Mouse (Mus musculus) limb, embryonic 10.5 days (tissue): ENCODE results near the gene Srbd1. TPM values are rescaled to one million over a fixed set of nuclear protein-coding genes. Genes with fewer than 3 reads are reported as not detected.
A peak's percentile ranks its signal among the peaks of the same experiment; 100 is the strongest.

Experiments
- DNase-seq: peaks from one replicate; pipeline ENCODE4 v3.0.0-alpha.2; 2017; ENCODE audit warnings: low spot score
- H3K27ac ChIP-seq: fragments of 300-500 bp; sonication (generic); 2 replicates; pipeline ENCODE4 v1.5.1; 2016; ENCODE audit warnings: mild to moderate bottlenecking
- H3K27me3 ChIP-seq: fragments of 300-500 bp; sonication (generic); 2 replicates; pipeline ENCODE4 v1.6.1; 2016; ENCODE audit warnings: low read depth, mild to moderate bottlenecking; ENCODE audit not compliant: poor library complexity, severe bottlenecking
- H3K36me3 ChIP-seq: fragments of 300-500 bp; sonication (generic); 2 replicates; pipeline ENCODE4 v1.6.1; 2016; ENCODE audit warnings: mild to moderate bottlenecking, moderate library complexity
- H3K4me1 ChIP-seq: fragments of 300-500 bp; sonication (generic); 2 replicates; pipeline ENCODE4 v1.6.1; 2016
- H3K4me3 ChIP-seq: fragments of 300-500 bp; sonication (generic); 2 replicates; pipeline ENCODE4 v1.5.1; 2016; ENCODE audit warnings: mild to moderate bottlenecking, moderate library complexity
- H3K9me3 ChIP-seq: fragments of 300-500 bp; sonication (generic); replicated peaks from 2 replicates; pipeline ENCODE4 v1.6.1; 2016; ENCODE audit warnings: mild to moderate bottlenecking
- WGBS: fragments of 180-500 bp; shearing (Covaris S2); methylation state at CpG from one replicate; pipeline ENCODE4 v1.1.7; 2016; 5-methylcytosine and 5-hydroxymethylcytosine counted together
- polyA plus RNA-seq: library from polyadenylated mRNA; unstranded; fragments of >200 nt; fragmentation: Nextera tagmentation; extraction: Ambion mirVana; gene quantifications from 2 replicates; pipeline ENCODE4 v1.2.1, GENCODE M21; 2016

Srbd1 gene
- 22.5 and 24.5 TPM in 2 replicates for polyA plus RNA-seq

DNA sequence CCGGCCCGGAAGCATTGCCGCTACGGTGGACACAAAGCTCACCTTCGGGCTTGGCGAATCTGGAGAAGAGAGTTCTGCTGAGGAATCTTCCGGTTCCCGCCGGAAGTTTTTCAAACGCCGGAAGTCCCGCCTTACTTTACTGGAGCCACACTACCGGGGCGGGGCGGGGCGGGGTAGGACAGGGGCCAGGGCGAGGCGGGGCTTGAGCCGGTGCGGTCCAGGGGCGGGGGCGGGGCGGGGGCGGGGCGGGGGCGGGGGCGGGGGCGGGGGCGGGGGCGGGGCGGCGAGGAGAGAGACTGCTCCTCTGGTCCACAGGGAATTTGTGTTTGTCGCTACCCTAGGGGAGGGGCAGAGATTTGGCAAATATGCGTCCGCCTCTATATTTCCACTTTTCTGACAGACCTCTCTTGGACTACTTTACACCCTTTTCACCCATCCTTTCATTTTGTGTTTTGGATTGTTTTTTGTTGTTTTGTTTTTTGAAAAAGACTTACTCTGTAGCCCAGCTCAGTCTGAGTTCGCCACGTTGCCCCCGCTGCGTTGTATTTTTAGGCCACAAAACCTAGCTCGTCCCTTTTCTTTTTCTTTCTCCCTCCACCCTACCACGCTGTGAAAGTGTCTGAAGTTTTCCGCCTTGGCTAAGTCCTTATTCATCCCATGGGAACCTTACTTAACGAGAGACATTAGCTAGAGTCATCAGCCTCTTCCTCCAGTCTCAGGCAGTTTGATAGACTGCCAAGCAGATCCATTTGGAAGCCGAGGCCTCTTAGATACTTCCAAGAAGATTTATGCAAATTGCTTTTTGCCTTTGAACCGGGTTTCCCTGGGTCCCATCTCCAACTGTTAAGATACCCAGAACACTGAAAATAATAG, at the start of gene Srbd1:
TSS of gene Srbd1 (minus strand) at position 97 of the 873 bp plus-strand sequence.
- peak; percentile 99 for DNase-seq
- H3K4me3 ChIP-seq, result peak within 1 kb of the TSS; percentile 79
- peaks cover 21% of the 10 kb centered on the region for H3K36me3 ChIP-seq
- peak within 1 kb of the TSS; percentile 81 for H3K27ac ChIP-seq
- H3K9me3 ChIP-seq, result no peaks in the 10 kb centered on the region
- WGBS, result 3% methylated on average over 35 of the region's 45 CpGs
- H3K27me3 ChIP-seq, result no peaks in the 10 kb centered on the region
- peaks cover 14% of the 10 kb centered on the region for H3K4me1 ChIP-seq

DNA sequence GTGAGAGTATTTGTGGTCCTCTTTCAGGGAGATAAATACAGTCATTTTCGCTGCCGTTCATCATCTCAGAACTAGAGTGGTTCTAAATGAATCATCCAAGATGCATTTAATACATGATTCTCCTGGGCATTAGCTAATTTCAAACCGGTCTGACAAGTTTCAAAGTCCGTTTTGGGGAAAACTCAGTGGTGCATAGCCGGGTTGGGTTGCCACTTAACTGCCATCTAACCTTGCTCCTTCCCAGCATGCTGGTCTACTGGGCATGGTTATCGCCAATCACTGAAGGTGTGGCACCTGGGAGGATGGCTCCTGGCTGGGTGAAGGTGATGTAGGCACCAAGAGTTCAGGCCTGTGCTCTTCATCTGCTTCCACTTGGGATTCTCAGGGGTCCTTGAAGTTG, 49.0 kb upstream of the Srbd1 start:
- no peaks in the 10 kb centered on the region for H3K27me3 ChIP-seq
- H3K9me3 ChIP-seq, result no peaks in the 10 kb centered on the region
- 89% methylated on average over 6 of the region's 6 CpGs for WGBS
- no peak overlapping the region for H3K27ac ChIP-seq
- no peak for DNase-seq
- H3K36me3 ChIP-seq, result no peaks in the 10 kb centered on the region
- H3K4me1 ChIP-seq, result peaks cover 8% of the 10 kb centered on the region
- H3K4me3 ChIP-seq, result no peak overlapping the region

DNA sequence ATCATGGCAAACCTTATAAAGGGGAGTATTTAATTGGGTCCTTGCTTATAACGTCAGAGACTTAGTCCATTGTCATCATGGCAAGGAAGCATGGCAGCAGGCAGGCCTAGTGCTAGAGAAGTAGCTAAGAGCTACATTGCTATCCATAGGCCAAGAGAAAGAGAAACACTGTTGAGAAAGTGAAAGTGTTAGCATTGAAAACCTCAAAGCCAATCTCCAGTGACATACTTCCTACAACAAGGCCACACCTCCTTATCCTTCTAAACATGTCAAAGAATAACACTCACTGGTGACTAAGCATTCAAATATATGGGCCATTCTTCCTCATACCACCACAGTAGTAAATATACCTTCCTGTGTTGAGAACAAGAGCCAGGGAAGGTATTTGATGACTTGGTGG, 42.8 kb upstream of the Srbd1 start:
- H3K4me1 ChIP-seq, result peaks cover 10% of the 10 kb centered on the region
- no peak overlapping the region for H3K4me3 ChIP-seq
- 95% methylated on average over 1 of the region's 1 CpGs for WGBS
- H3K36me3 ChIP-seq, result no peaks in the 10 kb centered on the region
- H3K9me3 ChIP-seq, result no peaks in the 10 kb centered on the region
- H3K27ac ChIP-seq, result no peak overlapping the region
- H3K27me3 ChIP-seq, result no peaks in the 10 kb centered on the region
- DNase-seq, result no peak

DNA sequence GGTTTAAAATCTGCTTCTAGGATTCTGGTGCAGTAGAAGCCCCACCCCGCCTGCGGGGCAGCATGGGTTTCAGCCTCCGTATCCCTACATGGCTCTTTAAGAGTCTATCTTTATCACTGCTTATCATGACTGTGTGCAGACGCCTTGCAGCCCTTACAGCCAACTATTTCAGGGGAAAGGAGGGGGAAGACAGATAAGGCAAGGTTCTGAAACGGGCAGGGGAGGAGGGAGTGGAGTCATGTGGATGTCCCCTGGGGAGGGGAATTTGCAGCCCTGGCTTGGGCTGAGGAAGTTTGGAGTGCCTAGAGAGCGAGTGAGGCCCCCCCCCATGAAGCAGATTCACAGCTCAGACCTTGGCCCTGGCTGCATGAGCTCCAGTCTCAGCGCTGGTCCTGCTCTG, 40.6 kb upstream of the Srbd1 start:
- H3K27ac ChIP-seq, result no peak overlapping the region
- no peak overlapping the region for H3K4me3 ChIP-seq
- peaks cover 10% of the 10 kb centered on the region for H3K4me1 ChIP-seq
- no peak for DNase-seq
- no peaks in the 10 kb centered on the region for H3K9me3 ChIP-seq
- WGBS, result 30% methylated on average over 7 of the region's 7 CpGs
- no peaks in the 10 kb centered on the region for H3K27me3 ChIP-seq
- no peaks in the 10 kb centered on the region for H3K36me3 ChIP-seq

DNA sequence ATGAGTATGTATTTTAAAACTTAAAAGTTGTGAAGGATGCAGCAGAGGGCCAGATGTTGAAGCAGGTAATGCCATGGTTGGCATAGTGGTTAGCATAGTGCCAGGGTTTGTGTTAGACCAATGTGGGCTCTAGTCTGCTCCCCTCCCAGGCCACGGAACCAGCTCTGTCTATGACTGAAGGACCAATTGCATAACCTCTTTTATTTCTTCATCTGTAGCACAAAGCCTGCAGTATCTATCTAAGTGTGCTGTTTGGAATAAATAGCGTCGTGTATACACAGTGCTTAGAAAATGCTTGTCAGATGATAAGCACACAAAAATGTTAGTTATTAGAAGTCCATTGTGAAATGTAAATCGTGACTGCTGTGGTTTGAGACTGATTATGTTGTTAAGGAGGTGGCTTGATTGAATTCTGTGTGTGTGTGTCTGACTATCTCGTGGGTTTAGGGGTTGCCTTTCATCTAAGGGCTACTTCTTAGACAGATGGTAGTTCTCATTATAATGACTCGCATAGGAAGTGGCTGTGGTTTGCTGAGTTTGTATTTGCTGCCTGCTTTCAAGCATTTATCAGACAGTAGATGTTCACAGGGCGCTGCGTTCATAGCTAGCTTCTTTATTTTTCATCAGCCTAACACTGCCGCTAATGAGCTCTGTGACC, 39.7 kb upstream of the Srbd1 start:
- Histone ChIP-seq H3K27ac (no peak overlapping the region), H3K4me1 (peaks cover 10% of the 10 kb centered on the region), H3K9me3 (no peaks in the 10 kb centered on the region), H3K4me3 (no peak overlapping the region), H3K36me3 (no peaks in the 10 kb centered on the region), H3K27me3 (no peaks in the 10 kb centered on the region)
- 69% methylated on average over 9 of the region's 9 CpGs for WGBS
- DNase-seq, result no peak

DNA sequence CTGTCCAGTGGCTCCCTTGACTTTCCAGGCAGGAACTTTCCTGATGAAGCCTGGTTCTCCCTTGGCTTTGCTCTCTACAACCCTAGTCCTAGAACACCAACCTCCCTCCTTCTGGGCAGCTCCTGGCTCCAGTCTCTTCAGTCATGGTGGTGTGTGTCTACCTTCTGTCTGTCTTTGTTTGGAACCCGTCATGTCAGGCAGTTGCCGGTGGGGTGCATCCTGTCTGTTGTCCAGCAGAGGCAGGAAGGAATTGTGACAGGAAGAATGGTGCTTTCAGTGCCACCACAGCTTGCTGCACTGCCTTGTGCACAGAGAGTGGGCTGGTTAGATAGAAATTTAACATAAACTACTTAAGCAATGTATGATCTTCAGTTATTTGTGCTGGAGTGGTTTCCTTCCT, 38.8 kb upstream of the Srbd1 start:
- WGBS, result 61% methylated on average over 2 of the region's 2 CpGs
- no peak for DNase-seq
- Histone ChIP-seq H3K36me3 (no peaks in the 10 kb centered on the region), H3K27me3 (no peaks in the 10 kb centered on the region), H3K9me3 (no peaks in the 10 kb centered on the region), H3K27ac (no peak overlapping the region), H3K4me3 (no peak overlapping the region), H3K4me1 (peaks cover 10% of the 10 kb centered on the region)

DNA sequence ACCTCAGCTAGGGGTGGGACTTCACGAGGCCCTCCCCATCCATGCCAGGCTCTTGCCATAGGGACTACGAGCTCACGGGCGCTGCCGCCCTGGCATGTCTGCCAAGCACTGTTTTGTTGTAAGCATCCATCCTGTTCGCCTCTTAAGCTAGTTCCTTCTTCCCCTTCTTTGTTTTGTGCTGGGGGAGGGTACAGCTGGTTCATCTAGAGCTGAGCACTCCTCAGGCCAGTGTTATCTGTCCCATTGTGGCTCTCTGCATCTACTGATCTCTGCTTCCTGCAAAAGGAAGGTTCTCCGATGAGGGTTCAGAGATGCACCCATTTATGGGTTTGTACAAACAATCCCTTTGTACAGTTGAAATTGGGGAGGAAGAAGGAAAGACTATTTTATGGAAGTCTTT, 31.7 kb upstream of the Srbd1 start:
- Histone ChIP-seq H3K4me1 (peaks cover 34% of the 10 kb centered on the region), H3K9me3 (no peaks in the 10 kb centered on the region), H3K36me3 (peaks cover 15% of the 10 kb centered on the region), H3K27ac (peak overlapping the region; percentile 10; the same call in 1 of the 2 replicates), H3K4me3 (no peak overlapping the region), H3K27me3 (no peaks in the 10 kb centered on the region)
- 85% methylated on average over 7 of the region's 7 CpGs for WGBS
- no peak for DNase-seq

DNA sequence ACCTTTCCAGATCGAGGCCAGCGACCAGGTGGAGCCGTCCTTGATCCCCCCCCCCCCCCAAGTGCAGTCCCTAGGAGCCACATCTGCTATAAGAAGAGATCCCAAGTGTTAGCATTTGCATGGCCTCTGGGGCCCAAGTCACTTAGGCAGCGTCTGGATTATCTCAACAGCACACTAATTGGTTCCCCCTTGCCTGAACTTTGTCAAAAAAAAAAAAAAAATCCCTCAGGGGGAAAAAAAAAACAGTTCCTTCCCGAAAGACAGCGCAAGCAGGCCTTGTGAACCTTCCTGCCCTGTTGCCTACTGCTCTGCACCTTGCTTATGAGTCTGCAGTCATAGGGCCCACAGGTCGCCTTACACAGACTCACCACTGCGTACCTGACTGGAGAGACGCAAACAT, 30.5 kb upstream of the Srbd1 start:
- no peak overlapping the region for H3K27ac ChIP-seq
- peaks cover 15% of the 10 kb centered on the region for H3K36me3 ChIP-seq
- H3K4me3 ChIP-seq, result no peak overlapping the region
- peaks cover 41% of the 10 kb centered on the region for H3K4me1 ChIP-seq
- H3K9me3 ChIP-seq, result no peaks in the 10 kb centered on the region
- 40% methylated on average over 9 of the region's 9 CpGs for WGBS
- 0 out of 2 replicates have a peak, but pooled peaks cover 1% of the 10 kb centered on the region for H3K27me3 ChIP-seq
- no peak for DNase-seq

DNA sequence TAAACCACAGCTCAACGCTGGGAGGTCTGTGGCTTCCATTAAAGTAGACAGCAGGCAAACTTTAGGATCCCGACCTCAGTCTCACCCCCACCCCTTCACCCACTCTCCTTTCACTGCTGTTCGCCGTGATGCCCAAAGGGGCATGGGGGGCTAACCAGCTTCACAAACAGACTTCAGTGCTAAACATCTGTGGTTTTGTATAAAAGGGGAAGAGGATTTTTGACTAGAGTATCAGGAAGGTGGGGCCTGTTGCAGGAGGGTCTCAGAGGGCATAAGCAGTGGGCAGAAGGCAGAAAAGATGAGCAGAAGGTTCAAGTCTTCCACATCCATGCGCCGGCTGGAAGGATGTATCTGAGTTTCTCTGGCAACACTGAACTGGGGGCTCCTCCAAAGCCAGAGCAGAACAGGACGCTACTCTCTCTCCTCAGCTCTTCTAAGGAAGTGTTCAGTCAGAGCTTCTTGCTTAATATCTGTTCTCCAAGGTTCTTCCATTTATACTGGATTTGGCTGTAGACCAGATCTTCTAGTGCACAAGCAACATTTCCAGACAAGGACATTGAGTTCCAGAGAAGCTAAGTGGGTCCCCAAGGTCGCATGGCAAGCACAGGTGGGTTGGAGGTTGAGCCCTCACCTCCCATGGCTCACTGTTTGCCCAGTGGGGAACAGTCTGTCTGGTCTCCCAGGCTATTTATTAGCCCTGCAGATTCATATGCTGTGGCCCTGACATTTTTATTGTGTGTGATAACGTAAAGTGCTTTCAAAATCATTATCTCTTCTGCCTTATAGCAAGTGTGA, 25.4 kb upstream of the Srbd1 start:
- Histone ChIP-seq H3K36me3 (peaks cover 15% of the 10 kb centered on the region), H3K27ac (no peak overlapping the region), H3K9me3 (no peaks in the 10 kb centered on the region), H3K4me1 (peaks cover 48% of the 10 kb centered on the region), H3K4me3 (0 out of 2 replicates have a peak overlapping the region, but pooled peaks have one; percentile 84), H3K27me3 (peaks cover 11% of the 10 kb centered on the region; the same call in 1 of the 2 replicates)
- DNase-seq, result no peak
- WGBS, result 70% methylated on average over 9 of the region's 9 CpGs

DNA sequence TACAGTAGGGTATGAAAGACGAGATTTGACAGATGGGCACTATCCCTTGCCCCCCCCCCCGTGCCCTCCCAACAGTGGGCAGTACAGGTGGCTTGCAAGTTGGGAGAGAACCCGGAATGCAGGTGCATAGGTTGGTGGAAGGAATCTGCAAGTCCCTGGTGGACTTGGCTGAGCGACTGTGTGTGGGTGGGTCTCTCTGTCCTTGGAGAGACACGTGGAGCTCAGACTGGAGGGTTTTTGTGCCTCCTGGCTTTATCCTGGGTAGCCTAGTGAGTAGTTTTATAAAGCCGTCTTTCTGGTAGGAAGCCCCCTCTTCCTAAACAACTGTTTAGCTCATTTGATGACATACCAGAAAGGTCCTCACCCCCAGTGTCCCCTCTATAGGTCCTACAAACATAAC, 24.1 kb upstream of the Srbd1 start:
- peaks cover 43% of the 10 kb centered on the region for H3K4me1 ChIP-seq
- 24% methylated on average over 6 of the region's 6 CpGs for WGBS
- DNase-seq, result no peak

DNA sequence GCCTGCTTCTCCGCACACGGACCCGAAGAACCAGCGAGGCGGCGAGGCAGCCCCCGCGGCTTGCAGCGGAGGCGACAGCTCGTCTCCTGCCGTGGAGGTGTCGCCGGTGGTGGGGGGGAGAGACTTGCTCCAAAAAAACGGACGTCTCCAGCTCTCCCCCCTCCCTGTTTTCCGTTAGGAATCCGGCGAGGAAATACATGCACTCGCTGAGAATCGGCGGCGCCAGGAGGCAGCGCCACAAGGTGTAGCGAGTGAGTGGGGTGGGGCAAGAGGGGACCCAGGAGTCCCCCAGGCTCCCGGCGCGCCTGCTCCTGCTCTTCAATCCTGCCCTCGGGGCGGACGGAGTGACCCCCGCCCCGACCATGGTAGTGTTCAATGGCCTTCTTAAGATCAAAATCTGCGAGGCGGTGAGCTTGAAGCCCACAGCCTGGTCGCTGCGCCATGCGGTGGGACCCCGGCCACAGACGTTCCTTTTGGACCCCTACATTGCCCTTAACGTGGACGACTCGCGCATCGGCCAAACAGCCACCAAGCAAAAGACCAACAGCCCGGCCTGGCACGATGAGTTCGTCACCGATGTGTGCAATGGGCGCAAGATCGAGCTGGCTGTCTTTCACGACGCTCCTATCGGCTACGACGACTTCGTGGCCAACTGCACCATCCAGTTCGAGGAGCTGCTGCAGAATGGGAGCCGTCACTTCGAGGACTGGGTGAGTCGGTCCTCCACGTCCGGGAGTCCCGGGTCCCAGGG, 23.4 kb upstream of the Srbd1 start:
- H3K36me3 ChIP-seq, result peaks cover 13% of the 10 kb centered on the region
- peak overlapping the region; percentile 96 for H3K27ac ChIP-seq
- H3K27me3 ChIP-seq, result peaks cover 11% of the 10 kb centered on the region; the same call in 1 of the 2 replicates
- peak overlapping the region; percentile 84 for H3K4me3 ChIP-seq
- under 1% methylated on average over 64 of the region's 64 CpGs for WGBS
- H3K9me3 ChIP-seq, result no peaks in the 10 kb centered on the region
- peak; percentile 65 for DNase-seq
- H3K4me1 ChIP-seq, result peaks cover 43% of the 10 kb centered on the region

More for the DNA sequence above, 24.1 kb upstream of the Srbd1 start:
- H3K36me3 ChIP-seq, result peaks cover 15% of the 10 kb centered on the region
- H3K27ac ChIP-seq, result peak overlapping the region; percentile 96
- H3K9me3 ChIP-seq, result no peaks in the 10 kb centered on the region
- peak overlapping the region; percentile 84 for H3K4me3 ChIP-seq
- H3K27me3 ChIP-seq, result peaks cover 11% of the 10 kb centered on the region; the same call in 1 of the 2 replicates
